Mouse (Mus musculus) liver, embryonic 14.5 days (tissue): ENCODE measurements around the gene Grhl3. TPM values are rescaled to one million over a fixed set of nuclear protein-coding genes. Genes with fewer than 3 reads are reported as not detected.

Experiments used
- ATAC-seq: fragments of 200-750 bp; cut with Nextera tagmentation; 2 replicates; pipeline ENCODE4 v1.8.0; 2017; ENCODE audit warnings: moderate number of reproducible peaks, mild to moderate bottlenecking, moderate library complexity; ENCODE audit not compliant: insufficient read depth
- DNase-seq, 3 experiments: peaks; one replicate each; pipeline ENCODE4 v3.0.0-alpha.2; 2012 to 2013; ENCODE audit warnings: low read depth in 3 of 3, low spot score in 3 of 3
- H3K27ac ChIP-seq: fragments of 300-500 bp; sonication (generic); 2 replicates; pipeline ENCODE4 v1.5.1; 2014; ENCODE audit warnings: moderate library complexity, mild to moderate bottlenecking, control low read depth, inconsistent platforms
- H3K27me3 ChIP-seq: fragments of 300-500 bp; sonication (generic); 2 replicates; pipeline ENCODE4 v1.6.1; 2014; ENCODE audit warnings: mild to moderate bottlenecking, low read length, moderate library complexity; ENCODE audit not compliant: control insufficient read depth, insufficient read depth
- H3K36me3 ChIP-seq: fragments of 300-500 bp; sonication (generic); replicated peaks from 2 replicates; pipeline ENCODE4 v1.6.1; 2014; ENCODE audit warnings: low read depth; ENCODE audit not compliant: control insufficient read depth, insufficient read depth
- H3K4me1 ChIP-seq, 2 experiments: fragments of 200-500 bp in 1 of 2; fragments of 300-500 bp in 1 of 2; sonication (generic) in 1 of 2; replicated peaks; 2 replicates each; pipeline ENCODE4 v1.6.1; 2012 to 2014; ENCODE audit warnings: antibody characterized with exemption in 1 of 2, inconsistent platforms in 1 of 2, low read length in 1 of 2; ENCODE audit not compliant: control insufficient read depth in 2 of 2, insufficient read depth in 2 of 2
- H3K4me2 ChIP-seq: fragments of 300-500 bp; sonication (generic); 2 replicates; pipeline ENCODE4 v1.6.1; 2014; ENCODE audit warnings: low read depth, mild to moderate bottlenecking, control low read depth, moderate library complexity
- H3K4me3 ChIP-seq, 2 experiments: fragments of 200-500 bp in 1 of 2; fragments of 300-500 bp in 1 of 2; sonication (generic) in 1 of 2; 2 replicates each; pipeline ENCODE4 v1.5.1; 2012 to 2014; ENCODE audit warnings: low read depth in 2 of 2, low read length in 2 of 2, mild to moderate bottlenecking in 2 of 2, control low read depth in 1 of 2, inconsistent platforms in 1 of 2, moderate library complexity in 1 of 2; ENCODE audit not compliant: insufficient read depth in 1 of 2
- H3K9ac ChIP-seq: fragments of 300-500 bp; sonication (generic); replicated peaks from 2 replicates; pipeline ENCODE4 v1.6.1; 2014; ENCODE audit warnings: mild to moderate bottlenecking, control low read depth, moderate library complexity
- H3K9me3 ChIP-seq: fragments of 300-500 bp; sonication (generic); 2 replicates; pipeline ENCODE4 v1.6.1; 2016; ENCODE audit warnings: low read length, mixed read lengths; ENCODE audit not compliant: control insufficient read depth
- CTCF ChIP-seq: IDR thresholded peaks from 2 replicates; pipeline ENCODE4 v1.5.1; 2016; ENCODE audit warnings: antibody characterized with exemption, low read depth, control low read depth
- EP300 ChIP-seq: IDR thresholded peaks from 2 replicates; pipeline ENCODE4 v1.6.1; 2016; ENCODE audit warnings: antibody characterized with exemption, low read depth
- WGBS: fragments of 180-500 bp; shearing (Covaris S2); extraction: QIAGEN DNeasy Blood & Tissue Kit; methylation state at CpG from one replicate; pipeline ENCODE4 v1.1.7; 2014; ENCODE audit not compliant: insufficient replicate concordance; 5-methylcytosine and 5-hydroxymethylcytosine counted together
- polyA plus RNA-seq, 2 experiments: library from polyadenylated mRNA; depleted of rRNA in 1 of 2; stranded (reverse) in 1 of 2; unstranded in 1 of 2; fragments of >200 nt; fragmentation: Nextera tagmentation in 1 of 2; extraction: Ambion mirVana in 1 of 2; gene quantifications; 2 replicates each; pipeline versions ENCODE4 v1.2.1 to v1.2.3; 2012 to 2014

The Grhl3 gene
- polyA plus RNA-seq, 2 experiments = 0.11 to 0.13 TPM

- Histone ChIP-seq H3K4me3 (no peak overlapping the region), H3K27ac (no peak overlapping the region), H3K9ac (no peak overlapping the region), H3K36me3 (no peaks in the 10 kb centered on the region), H3K4me2 (no peak overlapping the region), H3K9me3 (no peaks in the 10 kb centered on the region), H3K27me3 (no peaks in the 10 kb centered on the region), H3K4me1 (no peaks in the 10 kb centered on the region)
- WGBS = 22% methylated on average over 6 of the region's 7 CpGs
- TF ChIP-seq CTCF (no peak), EP300 (no peak)
- DNase-seq (no peak), ATAC-seq (no peak)
These were observed 49.5 kb downstream of the Grhl3 start for GRCm38 (mm10) chr4:135523939-135524338.

GRCm38 (mm10) chr4:135520421-135520820 is 53.0 kb downstream of the Grhl3 start:
- Histone ChIP-seq H3K27me3 (no peaks in the 10 kb centered on the region), H3K36me3 (no peaks in the 10 kb centered on the region), H3K4me3 (no peak overlapping the region), H3K9ac (no peak overlapping the region), H3K4me2 (no peak overlapping the region), H3K27ac (no peak overlapping the region), H3K4me1 (no peaks in the 10 kb centered on the region), H3K9me3 (no peaks in the 10 kb centered on the region)
- 43% methylated on average over 9 of the region's 9 CpGs for WGBS
- ATAC-seq (no peak), DNase-seq (no peak)
- TF ChIP-seq CTCF (no peak), EP300 (no peak)

DNA sequence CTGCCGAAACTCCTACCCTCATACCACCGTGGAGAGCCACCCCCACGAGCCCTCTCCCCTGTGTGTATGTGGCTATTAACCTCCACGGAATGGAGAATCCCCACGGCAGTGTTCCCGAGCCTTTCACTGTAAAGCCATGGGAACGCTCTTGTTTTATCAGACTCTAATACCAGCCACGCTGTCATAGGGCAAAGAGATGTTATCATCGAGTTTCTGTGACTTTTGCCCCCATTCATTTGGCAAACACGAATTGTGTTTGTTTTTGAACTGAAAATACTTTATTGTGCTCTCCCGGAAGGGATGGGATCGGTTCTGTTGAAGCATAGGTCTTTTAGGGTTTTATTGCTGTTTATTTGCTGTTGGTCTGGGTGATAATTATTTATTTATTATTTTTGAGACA is 55.3 kb downstream of the Grhl3 start:
- Histone ChIP-seq H3K4me3 (no peak overlapping the region), H3K9me3 (no peaks in the 10 kb centered on the region), H3K4me2 (no peak overlapping the region), H3K36me3 (no peaks in the 10 kb centered on the region), H3K27ac (no peak overlapping the region), H3K9ac (no peak overlapping the region), H3K27me3 (no peaks in the 10 kb centered on the region), H3K4me1 (0 out of 4 replicates have a peak, but pooled peaks cover 0 to 5% of the 10 kb centered on the region in 2 experiments)
- TF ChIP-seq EP300 (no peak), CTCF (no peak)
- 58% methylated on average over 12 of the region's 12 CpGs for WGBS
- DNase-seq (no peak), ATAC-seq (no peak)

DNA sequence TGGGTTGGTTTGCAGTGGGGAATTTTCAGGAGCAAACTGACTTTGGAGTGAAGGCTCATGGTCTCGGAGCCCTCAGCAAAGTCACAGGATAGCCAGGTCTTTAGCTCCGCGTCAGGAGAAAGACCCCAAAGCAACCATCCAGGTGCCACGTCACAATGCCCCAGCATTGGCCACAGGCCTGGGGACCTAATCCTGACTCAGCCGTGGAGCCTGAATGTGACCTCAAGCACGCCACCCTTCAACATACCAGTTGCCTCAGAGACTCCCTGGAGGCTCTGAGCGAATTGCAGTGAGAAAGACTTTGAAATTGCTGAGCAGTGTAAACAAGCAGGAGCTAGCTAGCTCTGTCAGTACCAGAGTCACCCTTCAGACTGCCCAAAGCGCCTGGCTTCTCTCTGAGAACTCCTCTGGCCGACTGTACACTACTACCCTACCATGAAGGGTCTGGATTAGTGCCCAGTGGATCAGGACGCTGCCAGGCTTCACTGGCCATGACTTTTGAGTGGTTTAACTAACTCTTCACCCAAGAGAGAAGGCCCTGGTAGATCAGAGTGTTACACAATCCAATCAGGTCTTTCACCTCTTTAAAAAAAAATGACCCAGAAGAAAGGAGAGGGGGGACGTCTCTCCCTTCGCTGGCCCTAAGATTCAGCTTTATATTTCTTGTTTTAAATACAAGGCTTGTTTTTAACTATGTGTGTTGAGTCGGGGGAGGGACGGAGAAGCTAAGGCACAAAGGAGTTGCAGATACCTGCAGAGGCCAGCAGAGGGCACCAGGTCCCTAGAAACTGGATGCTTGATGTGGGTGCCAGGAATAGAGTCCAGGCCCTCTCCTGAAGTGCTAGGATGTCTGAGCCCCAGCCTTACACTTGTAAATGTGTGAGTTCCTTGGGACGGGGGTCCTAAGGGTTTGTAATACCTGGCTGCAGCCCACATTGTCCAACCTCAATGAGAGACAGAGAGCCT is 56.8 kb downstream of the Grhl3 start:
- Histone ChIP-seq H3K9me3 (no peaks in the 10 kb centered on the region), H3K27me3 (no peaks in the 10 kb centered on the region), H3K27ac (no peak overlapping the region), H3K9ac (no peak overlapping the region), H3K4me3 (no peak overlapping the region), H3K4me1 (0 out of 4 replicates have a peak, but pooled peaks cover 0 to 5% of the 10 kb centered on the region in 2 experiments), H3K4me2 (no peak overlapping the region), H3K36me3 (no peaks in the 10 kb centered on the region)
- ATAC-seq = no peak
- TF ChIP-seq EP300 = no peak
- peak; percentile 89 for TF ChIP-seq CTCF
- 35% methylated on average over 15 of the region's 15 CpGs for WGBS
- DNase-seq = no peak

DNA sequence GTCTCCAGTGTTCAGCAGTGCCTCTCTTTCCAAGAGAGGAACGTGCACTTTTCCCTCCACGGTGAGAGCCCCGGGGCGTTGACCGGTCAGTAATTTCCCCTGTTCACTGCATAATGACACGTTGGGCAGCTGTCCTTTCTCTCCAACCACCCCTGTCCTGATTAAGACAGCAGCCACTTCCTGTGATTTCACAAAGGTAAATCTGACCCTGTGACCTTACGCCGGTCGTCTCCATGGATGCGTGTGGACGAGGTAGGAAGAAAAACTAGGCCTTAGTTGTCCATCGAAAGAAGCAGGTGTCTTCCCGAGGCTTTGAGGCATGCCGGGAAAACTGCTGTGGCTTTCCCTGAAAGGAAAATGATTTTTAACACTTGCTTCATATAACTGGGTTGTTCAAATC is 58.5 kb downstream of the Grhl3 start:
- Histone ChIP-seq H3K4me2 (no peak overlapping the region), H3K4me1 (0 out of 4 replicates have a peak, but pooled peaks cover 0 to 5% of the 10 kb centered on the region in 2 experiments), H3K36me3 (no peaks in the 10 kb centered on the region), H3K9ac (no peak overlapping the region), H3K4me3 (no peak overlapping the region), H3K27me3 (no peaks in the 10 kb centered on the region), H3K9me3 (no peaks in the 10 kb centered on the region), H3K27ac (no peak overlapping the region)
- ATAC-seq (no peak), DNase-seq (no peak)
- TF ChIP-seq EP300 (no peak), CTCF (no peak)
- WGBS = 63% methylated on average over 14 of the region's 14 CpGs
